Mouse (Mus musculus): ENCODE results near the gene Rad54l2. TPM values are rescaled to one million over a fixed set of nuclear protein-coding genes. Genes with fewer than 3 reads are reported as not detected.

The Rad54l2 gene
- polyA plus RNA-seq, 1 experiment from 2014 or later: 4.0 TPM

DNA sequence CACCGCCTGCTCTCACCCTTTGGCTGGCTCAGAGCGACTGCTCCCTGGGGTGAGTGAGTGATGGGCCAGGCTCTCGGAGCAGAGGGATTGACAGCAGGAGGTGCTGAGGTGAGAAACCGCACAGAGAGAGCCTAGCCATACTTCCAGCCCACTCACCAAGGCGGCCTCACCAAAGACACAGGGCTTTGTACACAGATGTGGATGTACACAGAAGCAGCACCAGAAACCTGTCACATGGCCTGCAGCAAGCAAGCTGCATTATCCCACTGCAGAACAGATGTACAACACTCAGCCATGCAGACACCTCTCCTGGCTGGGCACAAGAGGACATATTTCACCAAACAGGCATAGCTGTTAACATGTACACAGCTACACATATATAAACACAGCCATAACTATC lies 131.4 kb downstream of the Rad54l2 start:
- H3K36me3 ChIP-seq (ENCODE audit: control insufficient read depth, insufficient read depth, low read length): peaks cover 16% of the 10 kb centered on the region
- no peak overlapping the region for H3K4me3 ChIP-seq (ENCODE audit: low read depth, low read length)
- DNase-seq (ENCODE audit: low spot score): no peak
- ATAC-seq (replicated peaks; ENCODE audit: low FRiP score): no peak
- H3K9ac ChIP-seq (ENCODE audit: low read depth, low read length): no peak overlapping the region
- H3K9me3 ChIP-seq (ENCODE audit: control insufficient read depth, low read length): no peaks in the 10 kb centered on the region
- 46% methylated on average over 5 of the region's 5 CpGs for WGBS
- H3K27me3 ChIP-seq (replicated peaks; ENCODE audit: control insufficient read depth, insufficient read depth, low read length): peaks cover 29% of the 10 kb centered on the region
- H3K27ac ChIP-seq (ENCODE audit: low read depth, low read length): no peak overlapping the region
- no peaks in the 10 kb centered on the region for H3K4me1 ChIP-seq (replicated peaks; ENCODE audit: control insufficient read depth, insufficient read depth, low read length)
- H3K4me2 ChIP-seq: no peak overlapping the region

DNA sequence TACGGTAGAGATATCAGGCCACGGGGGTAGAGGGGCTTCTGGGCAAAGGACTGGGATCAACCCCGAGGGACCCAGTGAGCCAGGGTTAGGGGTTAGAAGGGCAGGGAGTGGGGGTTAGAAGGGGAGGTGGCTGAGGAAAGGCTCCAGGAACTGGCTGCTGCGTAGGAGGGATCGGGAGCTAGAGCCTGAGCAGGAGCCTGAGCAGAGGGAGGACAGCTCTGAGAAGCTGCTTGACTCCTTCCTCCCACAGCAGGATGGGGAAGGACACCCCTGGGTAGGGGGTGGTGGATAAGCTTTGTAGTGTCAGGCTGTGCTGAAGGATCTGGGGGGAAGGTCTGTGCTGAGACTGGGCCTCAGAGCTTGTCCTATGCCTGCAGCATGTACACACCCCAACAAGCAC lies 132.2 kb downstream of the Rad54l2 start:
- Histone ChIP-seq H3K4me2 (no peak overlapping the region), H3K9me3 (ENCODE audit: control insufficient read depth, low read length) (no peaks in the 10 kb centered on the region), H3K36me3 (ENCODE audit: control insufficient read depth, insufficient read depth, low read length) (peaks cover 16% of the 10 kb centered on the region), H3K9ac (ENCODE audit: low read depth, low read length) (no peak overlapping the region), H3K4me3 (ENCODE audit: low read depth, low read length) (no peak overlapping the region), H3K27me3 (replicated peaks; ENCODE audit: control insufficient read depth, insufficient read depth, low read length) (peaks cover 29% of the 10 kb centered on the region), H3K27ac (ENCODE audit: low read depth, low read length) (no peak overlapping the region), H3K4me1 (replicated peaks; ENCODE audit: control insufficient read depth, insufficient read depth, low read length) (no peaks in the 10 kb centered on the region)
- ATAC-seq (replicated peaks; ENCODE audit: low FRiP score) (no peak), DNase-seq (ENCODE audit: low spot score) (no peak)
- 36% methylated on average over 5 of the region's 5 CpGs for WGBS

DNA sequence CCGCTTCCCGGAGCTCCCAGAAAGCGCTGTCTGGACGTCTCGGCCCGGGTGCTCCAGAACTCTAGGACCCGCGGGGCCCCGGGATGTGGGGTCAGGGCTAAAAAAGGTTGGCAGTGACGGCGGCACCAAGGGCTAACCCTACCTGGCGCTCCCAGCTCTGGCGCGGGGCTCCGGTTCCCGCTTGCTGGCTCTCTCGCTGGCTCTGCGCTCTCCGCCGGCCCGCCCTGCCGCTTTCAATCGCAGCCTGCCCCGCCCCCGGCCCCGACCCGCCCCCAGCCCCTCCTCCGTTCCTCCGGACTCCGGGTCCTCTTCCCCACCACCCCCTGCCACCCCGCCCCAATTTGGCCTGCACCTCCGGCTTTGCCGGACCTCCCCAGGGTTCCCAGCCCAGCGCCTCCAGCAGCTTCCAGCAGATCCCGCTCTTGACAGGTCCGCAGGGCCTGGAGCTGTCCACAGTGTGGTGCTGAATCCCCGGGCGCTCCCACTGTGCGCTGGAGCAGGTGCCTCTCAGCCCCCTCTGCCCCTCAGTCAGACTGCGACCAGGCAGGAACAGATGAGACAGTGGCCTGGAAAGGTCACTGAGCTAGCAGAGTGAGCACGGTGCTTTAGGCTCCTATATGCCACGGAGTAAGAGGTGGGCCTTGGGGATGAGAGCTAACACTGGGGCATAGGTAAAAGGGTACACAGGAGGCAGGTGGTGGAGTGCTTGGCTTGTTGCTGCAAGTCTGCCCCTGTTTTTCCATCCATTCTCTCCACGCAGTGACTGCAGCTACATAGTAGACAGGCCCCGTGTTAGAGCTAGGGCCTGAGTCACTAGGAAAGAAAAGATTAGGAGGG lies 132.9 kb downstream of the Rad54l2 start, which contains the start of gene Grm2:
Grm2 (minus strand) TSS at position 199 of the 837 bp plus-strand sequence.
- no peak within 1 kb of the TSS for H3K9ac ChIP-seq (ENCODE audit: low read depth, low read length)
- WGBS: 3% methylated on average over 44 of the region's 44 CpGs
- peak within 1 kb of the TSS; percentile 64 for H3K4me2 ChIP-seq
- peaks cover 14% of the 10 kb centered on the region for H3K36me3 ChIP-seq (ENCODE audit: control insufficient read depth, insufficient read depth, low read length)
- no peak within 1 kb of the TSS for H3K27ac ChIP-seq (ENCODE audit: low read depth, low read length)
- H3K27me3 ChIP-seq (replicated peaks; ENCODE audit: control insufficient read depth, insufficient read depth, low read length): peaks cover 29% of the 10 kb centered on the region
- peak within 1 kb of the TSS; percentile 36 for H3K4me3 ChIP-seq (ENCODE audit: low read depth, low read length)
- no peaks in the 10 kb centered on the region for H3K9me3 ChIP-seq (ENCODE audit: control insufficient read depth, low read length)
- DNase-seq (ENCODE audit: low spot score) (peak; percentile 79), ATAC-seq (replicated peaks; ENCODE audit: low FRiP score) (0 out of 2 replicates have a peak, but pooled peaks have one; percentile 35)
- H3K4me1 ChIP-seq (replicated peaks; ENCODE audit: control insufficient read depth, insufficient read depth, low read length): no peaks in the 10 kb centered on the region

DNA sequence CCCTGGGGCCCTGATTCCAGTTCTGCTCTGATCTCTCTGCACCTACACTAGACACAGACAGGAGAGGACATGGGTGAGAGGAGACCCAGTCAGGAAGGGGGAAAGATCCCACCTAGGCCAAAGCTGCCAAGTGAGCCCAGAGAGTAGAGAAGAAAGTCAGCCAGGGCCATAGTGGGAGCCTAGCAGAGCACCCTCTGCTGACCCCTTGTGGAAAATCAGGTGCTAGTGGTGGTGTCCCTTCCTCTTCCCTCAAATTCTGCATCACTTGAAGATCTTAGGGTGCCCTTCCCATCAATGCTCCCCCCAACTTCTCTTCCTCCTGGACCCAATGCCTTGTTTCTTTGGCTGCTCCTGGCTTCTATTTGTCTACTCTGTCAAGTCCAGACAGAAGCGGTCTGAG lies 136.3 kb downstream of the Rad54l2 start:
- Histone ChIP-seq H3K4me3 (ENCODE audit: low read depth, low read length) (no peak overlapping the region), H3K27me3 (replicated peaks; ENCODE audit: control insufficient read depth, insufficient read depth, low read length) (peaks cover 31% of the 10 kb centered on the region), H3K36me3 (ENCODE audit: control insufficient read depth, insufficient read depth, low read length) (no peaks in the 10 kb centered on the region), H3K4me1 (replicated peaks; ENCODE audit: control insufficient read depth, insufficient read depth, low read length) (no peaks in the 10 kb centered on the region), H3K9ac (ENCODE audit: low read depth, low read length) (no peak overlapping the region), H3K27ac (ENCODE audit: low read depth, low read length) (no peak overlapping the region), H3K4me2 (no peak overlapping the region), H3K9me3 (ENCODE audit: control insufficient read depth, low read length) (no peaks in the 10 kb centered on the region)
- WGBS: 61% methylated on average over 1 of the region's 1 CpGs
- no peak for ATAC-seq (replicated peaks; ENCODE audit: low FRiP score)
- no peak for DNase-seq (ENCODE audit: low spot score)

DNA sequence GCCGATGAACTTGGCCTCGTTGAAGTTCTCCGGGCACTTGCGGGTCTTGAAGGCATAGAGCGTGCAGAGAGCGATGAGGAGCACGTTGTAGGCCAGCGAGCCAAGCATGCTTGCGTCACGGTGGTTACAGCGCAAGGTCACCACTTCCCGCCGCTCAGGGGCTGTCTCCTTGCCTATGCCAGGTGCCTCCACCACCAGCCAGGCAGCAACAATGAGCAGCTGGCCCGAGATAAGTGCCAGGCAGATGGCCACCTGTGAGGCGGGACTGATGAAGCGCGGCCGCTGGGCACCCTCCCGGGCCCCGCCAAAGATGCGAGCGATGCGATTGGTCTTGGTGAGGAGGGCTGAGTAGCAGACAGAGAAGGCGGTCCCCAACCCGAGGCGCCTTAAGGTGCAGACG lies 141.8 kb downstream of the Rad54l2 start:
- no peak overlapping the region for H3K4me3 ChIP-seq (ENCODE audit: low read depth, low read length)
- no peaks in the 10 kb centered on the region for H3K36me3 ChIP-seq (ENCODE audit: control insufficient read depth, insufficient read depth, low read length)
- WGBS: 58% methylated on average over 27 of the region's 27 CpGs
- no peak for DNase-seq (ENCODE audit: low spot score)
- no peak for ATAC-seq (replicated peaks; ENCODE audit: low FRiP score)
- H3K9ac ChIP-seq (ENCODE audit: low read depth, low read length): no peak overlapping the region
- H3K27ac ChIP-seq (ENCODE audit: low read depth, low read length): no peak overlapping the region
- no peak overlapping the region for H3K4me2 ChIP-seq
- H3K4me1 ChIP-seq (replicated peaks; ENCODE audit: control insufficient read depth, insufficient read depth, low read length): no peaks in the 10 kb centered on the region
- peaks cover 9% of the 10 kb centered on the region; the same call in 1 of the 2 replicates for H3K27me3 ChIP-seq (replicated peaks; ENCODE audit: control insufficient read depth, insufficient read depth, low read length)
- H3K9me3 ChIP-seq (ENCODE audit: control insufficient read depth, low read length): no peaks in the 10 kb centered on the region

DNA sequence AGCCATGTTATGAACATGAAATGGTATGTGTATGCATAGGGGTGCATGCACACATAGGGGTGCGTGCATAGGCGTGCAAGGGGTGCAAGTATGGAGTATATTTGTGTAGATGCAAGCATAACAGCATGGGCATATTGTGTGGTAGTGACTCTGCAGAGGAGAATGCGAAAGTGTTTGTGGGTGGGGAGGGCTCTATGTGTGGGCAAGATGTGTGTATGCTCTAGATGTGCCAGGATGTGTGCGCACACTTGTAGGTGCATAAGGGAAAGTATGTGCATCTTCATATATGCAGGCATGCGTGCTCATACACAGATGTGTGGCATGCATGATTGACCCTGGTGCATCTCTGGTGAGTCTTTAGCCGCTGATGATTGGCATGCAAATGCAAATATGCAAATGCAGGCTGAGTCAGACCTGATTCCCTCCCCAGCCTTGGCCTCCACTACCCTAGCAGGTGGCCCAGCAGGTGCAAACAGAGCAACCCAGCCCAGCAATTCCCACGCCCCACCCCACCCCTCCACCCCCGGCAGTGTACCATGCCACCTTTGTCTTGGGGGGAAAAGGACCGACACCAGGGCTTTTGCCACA lies 143.2 kb downstream of the Rad54l2 start:
- Histone ChIP-seq H3K4me1 (replicated peaks; ENCODE audit: control insufficient read depth, insufficient read depth, low read length) (no peaks in the 10 kb centered on the region), H3K27me3 (replicated peaks; ENCODE audit: control insufficient read depth, insufficient read depth, low read length) (peaks cover 9% of the 10 kb centered on the region; the same call in 1 of the 2 replicates), H3K36me3 (ENCODE audit: control insufficient read depth, insufficient read depth, low read length) (no peaks in the 10 kb centered on the region), H3K9ac (ENCODE audit: low read depth, low read length) (no peak overlapping the region), H3K4me3 (ENCODE audit: low read depth, low read length) (no peak overlapping the region), H3K4me2 (no peak overlapping the region), H3K9me3 (ENCODE audit: control insufficient read depth, low read length) (no peaks in the 10 kb centered on the region), H3K27ac (ENCODE audit: low read depth, low read length) (no peak overlapping the region)
- ATAC-seq (replicated peaks; ENCODE audit: low FRiP score) (no peak), DNase-seq (ENCODE audit: low spot score) (no peak)
- 76% methylated on average over 9 of the region's 9 CpGs for WGBS

DNA sequence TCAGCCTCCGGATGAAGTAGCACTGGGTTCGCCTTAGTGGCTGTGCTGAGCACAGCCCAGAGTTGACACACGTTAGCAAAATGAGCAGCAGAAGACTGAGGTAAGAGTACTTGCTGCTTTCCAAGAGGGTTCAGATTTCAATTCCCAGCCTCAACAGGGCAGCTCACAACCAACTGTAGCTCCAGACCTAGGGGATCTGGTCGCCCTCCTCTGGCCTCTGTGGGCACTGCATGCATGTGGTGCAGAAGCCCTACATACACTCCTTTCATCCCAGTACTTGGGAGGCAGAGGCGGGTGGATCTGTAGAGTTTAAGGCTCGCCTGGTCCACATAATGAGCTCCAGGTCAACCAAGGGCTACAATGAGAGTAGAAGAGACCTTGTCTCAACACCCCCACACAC lies 145.2 kb downstream of the Rad54l2 start:
- WGBS: 65% methylated on average over 6 of the region's 6 CpGs

DNA sequence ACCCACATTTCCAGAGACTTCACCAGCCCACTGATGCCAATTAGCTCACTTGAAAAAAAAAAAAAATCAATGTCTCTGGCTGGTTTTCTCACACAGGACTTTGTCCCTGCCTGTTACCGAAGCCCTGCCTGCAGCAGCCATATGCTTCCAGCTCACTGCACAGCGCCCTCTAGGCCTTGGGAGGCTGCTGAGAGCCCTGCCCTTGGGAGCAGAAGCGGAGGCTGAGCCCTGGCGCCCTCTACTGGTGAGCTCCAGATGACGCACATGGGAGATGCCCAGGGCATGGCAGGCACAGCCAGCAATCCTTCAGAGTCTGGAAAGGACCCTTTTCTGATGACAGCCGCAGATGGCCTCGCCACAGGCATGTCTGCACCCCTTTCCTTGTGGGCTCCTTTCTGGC lies 145.9 kb downstream of the Rad54l2 start:
- H3K36me3 ChIP-seq (ENCODE audit: control insufficient read depth, insufficient read depth, low read length): no peaks in the 10 kb centered on the region
- no peak overlapping the region for H3K4me3 ChIP-seq (ENCODE audit: low read depth, low read length)
- no peak overlapping the region for H3K4me2 ChIP-seq
- H3K9me3 ChIP-seq (ENCODE audit: control insufficient read depth, low read length): no peaks in the 10 kb centered on the region
- H3K9ac ChIP-seq (ENCODE audit: low read depth, low read length): no peak overlapping the region
- ATAC-seq (replicated peaks; ENCODE audit: low FRiP score) (peak; percentile 76), DNase-seq (ENCODE audit: low spot score) (peak; percentile 78)
- no peak overlapping the region for H3K27ac ChIP-seq (ENCODE audit: low read depth, low read length)
- 29% methylated on average over 7 of the region's 7 CpGs for WGBS
- no peaks in the 10 kb centered on the region for H3K4me1 ChIP-seq (replicated peaks; ENCODE audit: control insufficient read depth, insufficient read depth, low read length)
- peaks cover 9% of the 10 kb centered on the region for H3K27me3 ChIP-seq (replicated peaks; ENCODE audit: control insufficient read depth, insufficient read depth, low read length)

More for the DNA sequence above, 145.2 kb downstream of the Rad54l2 start:
- Histone ChIP-seq H3K36me3 (ENCODE audit: control insufficient read depth, insufficient read depth, low read length) (no peaks in the 10 kb centered on the region), H3K27ac (ENCODE audit: low read depth, low read length) (no peak overlapping the region), H3K4me2 (no peak overlapping the region), H3K27me3 (replicated peaks; ENCODE audit: control insufficient read depth, insufficient read depth, low read length) (peaks cover 9% of the 10 kb centered on the region), H3K4me1 (replicated peaks; ENCODE audit: control insufficient read depth, insufficient read depth, low read length) (no peaks in the 10 kb centered on the region), H3K4me3 (ENCODE audit: low read depth, low read length) (no peak overlapping the region), H3K9ac (ENCODE audit: low read depth, low read length) (no peak overlapping the region), H3K9me3 (ENCODE audit: control insufficient read depth, low read length) (no peaks in the 10 kb centered on the region)
- DNase-seq (ENCODE audit: low spot score): no peak
- no peak for ATAC-seq (replicated peaks; ENCODE audit: low FRiP score)
